Mouse (Mus musculus): ENCODE measurements at regions not wholly inside any gene's neighbourhood (a gene's known extent, or its start where the extent isn't known, plus 50 kb on each side); places are given as distances from the start of the nearest gene placed in this dataset.

GRCm38 (mm10) chr14:99535781-99536180 is 237.3 kb downstream of the Klf5 start:
- ATAC-seq = no peak

- ATAC-seq = no peak
Observed at GRCm38 (mm10) chr14:99537286-99537685, 238.8 kb downstream of the Klf5 start.

- ATAC-seq = no peak
Observed at GRCm38 (mm10) chr14:99541716-99542115, 243.2 kb downstream of the Klf5 start.

- no peak for ATAC-seq
Observed at GRCm38 (mm10) chr14:99547931-99548330, 249.4 kb downstream of the Klf5 start.

- no peak for ATAC-seq
Observed at GRCm38 (mm10) chr14:99548363-99549248, 250.1 kb downstream of the Klf5 start.

- no peak for ATAC-seq
Observed at GRCm38 (mm10) chr14:99564024-99564423, 265.5 kb downstream of the Klf5 start.

- no peak for ATAC-seq
Observed at GRCm38 (mm10) chr14:99574146-99574545, 275.7 kb downstream of the Klf5 start.

- no peak for ATAC-seq
Observed at GRCm38 (mm10) chr14:99578665-99579064, 280.2 kb downstream of the Klf5 start.

- no peak for ATAC-seq
Observed at GRCm38 (mm10) chr14:99579271-99579759, 280.8 kb downstream of the Klf5 start.

GRCm38 (mm10) chr14:99579765-99580266 is 281.3 kb downstream of the Klf5 start:
- no peak for ATAC-seq

GRCm38 (mm10) chr14:99584144-99584543 is 285.7 kb downstream of the Klf5 start:
- no peak for ATAC-seq

- ATAC-seq = no peak
Observed at GRCm38 (mm10) chr14:99586029-99586428, 287.5 kb downstream of the Klf5 start.

- ATAC-seq = no peak
Observed at GRCm38 (mm10) chr14:99590854-99591470, 292.5 kb downstream of the Klf5 start.

- ATAC-seq = no peak
Observed at GRCm38 (mm10) chr14:99592922-99593321, 294.4 kb downstream of the Klf5 start.

GRCm38 (mm10) chr14:99593864-99594263 is 295.4 kb downstream of the Klf5 start:
- no peak for ATAC-seq

- no peak for ATAC-seq
Observed at GRCm38 (mm10) chr14:99601900-99602299, 303.4 kb downstream of the Klf5 start.

GRCm38 (mm10) chr14:99603257-99603656 is 304.8 kb downstream of the Klf5 start:
- ATAC-seq = no peak

- no peak for ATAC-seq
Observed at GRCm38 (mm10) chr14:99605351-99606100, 307.0 kb downstream of the Klf5 start.

GRCm38 (mm10) chr14:99609003-99609402 is 310.5 kb downstream of the Klf5 start:
- ATAC-seq = no peak

- no peak for ATAC-seq
Observed at GRCm38 (mm10) chr14:99611435-99611834, 312.9 kb downstream of the Klf5 start.

- no peak for ATAC-seq
Observed at GRCm38 (mm10) chr14:99612114-99612513, 313.6 kb downstream of the Klf5 start.

- ATAC-seq = no peak
Observed at GRCm38 (mm10) chr14:99614748-99615147, 316.3 kb downstream of the Klf5 start.

Data from CD4-positive, CD25-positive, alpha-beta regulatory T cell, adult 4 months (primary cell).